22 mouse cellular contexts compared by ENCODE assay signal in genomic region chr4:28889630-28890029, GRCm38 (mm10).
"Had no signal": no experiment of that assay in that cellular context is flagged by ENCODE, and none has a peak within 500 bp of the region (broad histone marks: within the 10 kb centered on the region; RNA-seq: fewer than 3 reads in every experiment).

No protein-coding gene starts in this region.

- H3K36me3 ChIP-seq: limb, embryonic 12.5 days; limb, embryonic 15.5 days; neural tube, embryonic 12.5 days; neural tube, embryonic 15.5 days had no signal

- DNase-seq: kidney, adult 8-10 months; kidney, postnatal 14 days; left cerebral cortex, postnatal 4 days; liver, postnatal 0 days; lung, embryonic 14.5 days; right cerebral cortex, adult 18-20 months; right cerebral cortex, postnatal 14 days; right cerebral cortex, postnatal 4 days; thymus, adult 2 months; thymus, postnatal 14 days; thymus, postnatal 4 days had no signal

- ATAC-seq: hindbrain, postnatal 0 days; inflammation-experienced regulatory T-cells, adult 6 months; liver, postnatal 0 days; lung, postnatal 0 days had no signal

- H3K4me3 ChIP-seq: limb, embryonic 12.5 days; limb, embryonic 15.5 days; neural tube, embryonic 12.5 days; neural tube, embryonic 15.5 days had no signal

- H3K4me2 ChIP-seq: limb, embryonic 12.5 days; limb, embryonic 15.5 days; liver, embryonic 11.5 days; lung, embryonic 14.5 days; neural tube, embryonic 12.5 days; neural tube, embryonic 15.5 days had no signal

- H3K4me1 ChIP-seq: limb, embryonic 12.5 days; limb, embryonic 15.5 days; neural tube, embryonic 12.5 days; neural tube, embryonic 15.5 days had no signal

- H3K27ac ChIP-seq: hindbrain, postnatal 0 days; limb, embryonic 12.5 days; limb, embryonic 15.5 days; liver, embryonic 14.5 days; macrophage; neural tube, embryonic 12.5 days; neural tube, embryonic 15.5 days; stomach, postnatal 0 days had no signal

- H3K9ac ChIP-seq: limb, embryonic 12.5 days; limb, embryonic 15.5 days; liver, embryonic 14.5 days; liver, postnatal 0 days; lung, embryonic 14.5 days; neural tube, embryonic 12.5 days; neural tube, embryonic 15.5 days had no signal

- H3K27me3 ChIP-seq: limb, embryonic 12.5 days; limb, embryonic 15.5 days; neural tube, embryonic 12.5 days; neural tube, embryonic 15.5 days had no signal

- H3K9me3 ChIP-seq: limb, embryonic 12.5 days; limb, embryonic 15.5 days; neural tube, embryonic 12.5 days; neural tube, embryonic 15.5 days had no signal
